19 mouse cellular contexts compared by ENCODE assay signal in the genomic region with DNA sequence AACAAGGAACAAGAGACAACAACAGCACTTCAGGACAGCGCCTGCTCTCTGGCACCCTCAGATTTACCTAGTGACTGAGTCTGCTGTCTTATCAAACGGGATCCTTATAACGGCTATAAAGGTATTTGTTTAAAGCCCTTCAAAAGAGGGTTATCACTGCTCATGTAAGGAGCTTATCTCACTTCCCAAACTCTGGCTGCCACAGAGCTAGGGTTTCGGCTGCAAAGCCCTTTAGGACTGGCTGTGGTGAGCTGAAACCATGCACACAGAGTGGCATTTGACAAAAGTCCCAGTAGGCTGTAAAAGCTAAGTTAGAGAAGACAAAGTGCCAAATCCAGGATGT. TPM values are rescaled to one million over a fixed set of nuclear protein-coding genes. Genes with fewer than 3 reads are reported as not detected.
DNase-seq lines count a peak whose midpoint lies in the region; ATAC-seq and TF ChIP-seq lines count a peak whose summit lies in the region.
"Had no signal": no experiment of that assay in that cellular context is flagged by ENCODE, and none has a peak within 500 bp of the region (broad histone marks: within the 10 kb centered on the region; RNA-seq: fewer than 3 reads in every experiment).

No protein-coding gene starts in this region.

- H3K9me3 ChIP-seq in midbrain, embryonic 10.5 days (replicated peaks): no peaks in the 10 kb centered on the region
- no peaks in the 10 kb centered on the region for H3K9me3 ChIP-seq in midbrain, embryonic 11.5 days (ENCODE audit: control insufficient read depth, low read length)
- no peaks in the 10 kb centered on the region for H3K9me3 ChIP-seq in intestine, embryonic 15.5 days
- H3K9me3 ChIP-seq in liver, embryonic 14.5 days (ENCODE audit: control insufficient read depth, low read length): peaks cover 3% of the 10 kb centered on the region
- H3K9me3 ChIP-seq: embryonic facial prominence, embryonic 15.5 days; hindbrain, embryonic 13.5 days; limb, embryonic 12.5 days; midbrain, embryonic 12.5 days; neural tube, embryonic 12.5 days had no signal

- H3K4me2 ChIP-seq in midbrain, embryonic 11.5 days: no peak overlapping the region
- H3K4me2 ChIP-seq in intestine, embryonic 15.5 days (replicated peaks): peak overlapping the region; percentile 31; the same call in 1 of the 2 replicates
- H3K4me2 ChIP-seq in liver, embryonic 14.5 days (ENCODE audit: low read depth): peak overlapping the region; percentile 49
- H3K4me2 ChIP-seq: embryonic facial prominence, embryonic 15.5 days; hindbrain, embryonic 13.5 days; limb, embryonic 12.5 days; lung, embryonic 14.5 days; midbrain, embryonic 12.5 days; neural tube, embryonic 12.5 days had no signal

- ATAC-seq in midbrain, embryonic 11.5 days (ENCODE audit: low FRiP score): no peak
- ATAC-seq in intestine, embryonic 15.5 days: peak; percentile 17
- ATAC-seq in liver, embryonic 14.5 days (ENCODE audit: insufficient read depth): peak; percentile 11
- ATAC-seq: activated CD4-positive, CD25-positive, alpha-beta regulatory T cell, adult 4 months had no signal

- 0 out of 2 replicates have a peak overlapping the region, but pooled peaks have one; percentile 52 for H3K27ac ChIP-seq in midbrain, embryonic 10.5 days (replicated peaks)
- no peak overlapping the region for H3K27ac ChIP-seq in midbrain, embryonic 11.5 days (ENCODE audit: low read depth, low read length)
- no peak overlapping the region for H3K27ac ChIP-seq in intestine, embryonic 15.5 days
- H3K27ac ChIP-seq in liver, embryonic 14.5 days: peak overlapping the region; percentile 75
- H3K27ac ChIP-seq: embryonic facial prominence, embryonic 15.5 days; hindbrain, embryonic 13.5 days; limb, embryonic 12.5 days; midbrain, embryonic 12.5 days; neural tube, embryonic 12.5 days had no signal

- 22% methylated on average over 4 of the region's 4 CpGs for WGBS in midbrain, embryonic 10.5 days
- WGBS in midbrain, embryonic 11.5 days: 14% methylated on average over 4 of the region's 4 CpGs
- WGBS in intestine, embryonic 15.5 days: 52% methylated on average over 4 of the region's 4 CpGs
- WGBS in liver, embryonic 14.5 days (ENCODE audit: insufficient replicate concordance): 4% methylated on average over 4 of the region's 4 CpGs

- H3K9ac ChIP-seq in midbrain, embryonic 11.5 days (ENCODE audit: low read length): no peak overlapping the region
- no peak overlapping the region for H3K9ac ChIP-seq in intestine, embryonic 15.5 days
- peak overlapping the region; percentile 37; the same call in 1 of the 2 replicates for H3K9ac ChIP-seq in liver, embryonic 14.5 days (replicated peaks)
- H3K9ac ChIP-seq: embryonic facial prominence, embryonic 15.5 days; hindbrain, embryonic 13.5 days; limb, embryonic 12.5 days; lung, embryonic 14.5 days; midbrain, embryonic 12.5 days; neural tube, embryonic 12.5 days had no signal

- H3K4me1 ChIP-seq in midbrain, embryonic 10.5 days: peaks cover 20% of the 10 kb centered on the region
- H3K4me1 ChIP-seq in midbrain, embryonic 11.5 days (ENCODE audit: control insufficient read depth, insufficient read depth, low read length): peaks cover 7% of the 10 kb centered on the region; the same call in 1 of the 2 replicates
- peaks cover 13% of the 10 kb centered on the region for H3K4me1 ChIP-seq in intestine, embryonic 15.5 days (replicated peaks)
- H3K4me1 ChIP-seq in liver, embryonic 14.5 days (replicated peaks; ENCODE audit: control insufficient read depth in 2 of 2, insufficient read depth in 2 of 2, low read length in 1 of 2): peaks cover 76 to 78% of the 10 kb centered on the region in 2 experiments
- H3K4me1 ChIP-seq: neural tube, embryonic 12.5 days had no signal

- no peak overlapping the region for H3K4me3 ChIP-seq in midbrain, embryonic 10.5 days
- H3K4me3 ChIP-seq in midbrain, embryonic 11.5 days (ENCODE audit: low read depth, low read length): no peak overlapping the region
- H3K4me3 ChIP-seq in intestine, embryonic 15.5 days (replicated peaks): no peak overlapping the region
- H3K4me3 ChIP-seq in liver, embryonic 14.5 days (ENCODE audit: insufficient read depth in 1 of 2, low read depth in 2 of 2, low read length in 2 of 2): peak overlapping the region in 1 of 2 experiments; percentile 30; a peak in 3 of 4 replicates
- H3K4me3 ChIP-seq: embryonic facial prominence, embryonic 15.5 days; hindbrain, embryonic 13.5 days; limb, embryonic 12.5 days; midbrain, embryonic 12.5 days; neural tube, embryonic 12.5 days had no signal

- no peaks in the 10 kb centered on the region for H3K36me3 ChIP-seq in midbrain, embryonic 10.5 days
- no peaks in the 10 kb centered on the region for H3K36me3 ChIP-seq in midbrain, embryonic 11.5 days (ENCODE audit: control insufficient read depth, insufficient read depth, low read length)
- no peaks in the 10 kb centered on the region for H3K36me3 ChIP-seq in intestine, embryonic 15.5 days
- peaks cover 63% of the 10 kb centered on the region for H3K36me3 ChIP-seq in liver, embryonic 14.5 days (replicated peaks; ENCODE audit: control insufficient read depth, insufficient read depth, low read depth)
- H3K36me3 ChIP-seq: embryonic facial prominence, embryonic 15.5 days; hindbrain, embryonic 13.5 days; limb, embryonic 12.5 days; midbrain, embryonic 12.5 days; neural tube, embryonic 12.5 days had no signal

- TF ChIP-seq CTCF in liver, embryonic 14.5 days (IDR thresholded peaks at IDR 0.05; ENCODE audit: low read depth): no peak

- peaks cover 4% of the 10 kb centered on the region; the same call in 1 of the 2 replicates for H3K27me3 ChIP-seq in midbrain, embryonic 10.5 days (ENCODE audit: low read depth, poor library complexity, severe bottlenecking)
- no peaks in the 10 kb centered on the region for H3K27me3 ChIP-seq in midbrain, embryonic 11.5 days (ENCODE audit: control insufficient read depth, insufficient read depth, low read length)
- no peaks in the 10 kb centered on the region for H3K27me3 ChIP-seq in intestine, embryonic 15.5 days (replicated peaks)
- no peaks in the 10 kb centered on the region for H3K27me3 ChIP-seq in liver, embryonic 14.5 days (ENCODE audit: control insufficient read depth, insufficient read depth, low read length)
- H3K27me3 ChIP-seq: embryonic facial prominence, embryonic 15.5 days; hindbrain, embryonic 13.5 days; limb, embryonic 12.5 days; midbrain, embryonic 12.5 days; neural tube, embryonic 12.5 days had no signal

- peak; percentile 86 for TF ChIP-seq EP300 in liver, embryonic 14.5 days (IDR thresholded peaks at IDR 0.05; ENCODE audit: low read depth)

- no peak for DNase-seq in midbrain, embryonic 10.5 days (ENCODE audit: low spot score)
- no peak for DNase-seq in midbrain, embryonic 11.5 days (ENCODE audit: low spot score, missing footprints)
- DNase-seq in liver, embryonic 14.5 days (ENCODE audit: low read depth in 3 of 3, low spot score in 3 of 3): peak in 1 of 3 experiments; percentile 47
- DNase-seq in thymus, adult 18-20 months: no peak
- DNase-seq in thymus, postnatal 25 days: no peak
- DNase-seq in adrenal gland, adult 2 months: no peak
- DNase-seq: adrenal gland, postnatal 25 days; cerebellum, adult 18-20 months; cerebellum, postnatal 25 days; gastrocnemius, postnatal 25 days; heart, postnatal 10 days had no signal

RNA-seq across cellular contexts. Expression of gene Fhdc1, which starts 12.1 kb away (rescaled TPM):
- polyA plus RNA-seq in midbrain, embryonic 10.5 days (2016; fragmentation: Nextera tagmentation; extraction: Ambion mirVana): 2.0 and 2.1 TPM in 2 replicates
- 1.0 and 1.7 TPM in 2 replicates for polyA plus RNA-seq in midbrain, embryonic 11.5 days (2014; fragmentation: Nextera tagmentation; extraction: Ambion mirVana)
- polyA plus RNA-seq in intestine, embryonic 15.5 days (2015; fragmentation: Nextera tagmentation; extraction: Ambion mirVana): 6.5 and 7.7 TPM in 2 replicates
- 15.1 and 15.9 TPM in 2 replicates for polyA plus RNA-seq in liver, embryonic 14.5 days (2012; rRNA removed)
- 28.0 and 29.2 TPM in 2 replicates for polyA plus RNA-seq in liver, embryonic 14.5 days (2014; fragmentation: Nextera tagmentation; extraction: Ambion mirVana)
- total RNA-seq in adrenal gland, adult 2 months (2021): 1 to 10 TPM; 2.2 to 4.7 TPM
- 1.7 and 2.2 TPM in 2 replicates for polyA plus RNA-seq in adrenal gland, adult 2 months (2012; rRNA removed)

Comparison
In these comparisons a context has a peak if more than half of its experiments do, and no peak if none do; other contexts are left out.
1. H3K27ac ChIP-seq: peak in midbrain, embryonic 10.5 days (single experiment) and liver, embryonic 14.5 days (single experiment); none in midbrain, embryonic 11.5 days (single experiment) and intestine, embryonic 15.5 days (single experiment).